Mouse (Mus musculus) gastrocnemius, postnatal 14 days (tissue): ENCODE data around the gene Slc8a2. TPM values are rescaled to one million over a fixed set of nuclear protein-coding genes. Genes with fewer than 3 reads are reported as not detected.

Experiments used
- DNase-seq: peaks from one replicate; pipeline ENCODE4 v3.0.0; 2021; ENCODE audit warnings: mixed read lengths
- intact Hi-C: fragments of 180-260 bp; cut with DNase I; formaldehyde crosslinking; loops from one replicate; pipeline ENCODE4 v1.15.1; 2025; ENCODE audit warnings: low total_unique reads
- total RNA-seq, 2 experiments: library from RNA; stranded (reverse); gene quantifications; 2 replicates each; pipeline ENCODE4 v1.2.3; 2021

Gene Slc8a2
- total RNA-seq, 2 experiments from 2014 or later, result 0.24 to 0.25 TPM

GRCm38 (mm10) chr7:16119569-16120261 is 9.9 kb upstream of the Slc8a2 start, which contains the start of gene Kptn:
TSS of gene Kptn (plus strand) at chr7:16119895.
- DNase-seq, result peak; percentile 90
- intact Hi-C loops, result no loop called here

DNA sequence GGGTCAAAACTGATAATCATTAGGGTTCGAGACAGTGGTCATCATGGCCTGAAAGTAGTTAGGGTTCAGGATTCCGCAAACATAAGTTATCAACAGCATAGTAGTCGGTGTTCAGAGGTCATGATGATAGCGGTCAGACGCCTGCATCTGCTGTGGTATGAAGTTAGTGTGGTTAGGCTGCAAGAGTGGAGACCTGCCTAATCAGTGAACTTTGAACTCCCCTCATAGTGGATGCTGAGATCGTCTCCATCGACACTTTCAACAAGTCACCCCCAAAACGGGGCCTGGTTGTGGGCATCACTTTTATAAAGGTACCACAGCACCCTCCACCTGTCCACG is 9.4 kb upstream of the Slc8a2 start:
- no peak for DNase-seq
- intact Hi-C loops, result no loop called here

DNA sequence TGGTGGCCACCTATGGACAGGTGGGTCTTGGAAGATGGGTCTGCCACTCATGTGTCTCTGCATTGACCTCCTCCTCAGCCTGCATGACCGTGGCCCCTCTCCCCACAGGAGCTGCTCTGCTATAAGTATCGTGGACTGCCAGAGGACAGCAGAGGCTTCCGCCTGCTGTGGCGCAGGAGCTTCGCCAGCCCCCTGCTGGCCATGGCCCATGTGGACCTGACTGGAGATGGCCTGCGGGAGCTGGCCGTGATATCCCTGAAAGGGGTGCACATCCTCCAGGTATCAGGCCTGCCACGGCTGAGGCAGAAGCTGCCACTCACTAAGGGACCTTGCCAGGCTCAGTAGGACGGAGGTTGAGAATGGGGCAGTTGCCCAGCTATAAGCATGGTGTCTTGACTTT is 3.8 kb upstream of the Slc8a2 start:
- intact Hi-C loops, result no loop called here
- DNase-seq, result no peak

DNA sequence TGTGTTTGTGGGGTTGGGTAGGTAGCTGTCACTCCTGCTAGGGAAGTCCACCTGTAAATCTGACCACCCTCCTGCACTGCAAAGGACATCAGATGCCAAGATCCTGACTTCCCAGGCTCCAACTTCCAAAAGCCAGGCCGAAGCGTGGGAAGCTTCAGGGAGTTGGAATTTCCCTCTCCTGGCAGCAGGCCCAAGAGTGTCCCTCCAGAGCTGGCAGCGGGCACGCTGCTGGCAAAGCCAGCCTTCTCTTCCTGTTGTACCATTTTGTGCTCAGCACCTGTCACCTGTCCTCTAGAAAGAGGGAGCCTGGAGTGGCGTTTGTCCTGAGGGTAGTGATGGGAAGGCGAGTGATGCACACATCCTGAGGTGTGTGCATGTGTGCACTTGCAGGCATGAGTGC is 1.3 kb upstream of the Slc8a2 start:
- DNase-seq, result no peak
- intact Hi-C loops, result no loop called here

DNA sequence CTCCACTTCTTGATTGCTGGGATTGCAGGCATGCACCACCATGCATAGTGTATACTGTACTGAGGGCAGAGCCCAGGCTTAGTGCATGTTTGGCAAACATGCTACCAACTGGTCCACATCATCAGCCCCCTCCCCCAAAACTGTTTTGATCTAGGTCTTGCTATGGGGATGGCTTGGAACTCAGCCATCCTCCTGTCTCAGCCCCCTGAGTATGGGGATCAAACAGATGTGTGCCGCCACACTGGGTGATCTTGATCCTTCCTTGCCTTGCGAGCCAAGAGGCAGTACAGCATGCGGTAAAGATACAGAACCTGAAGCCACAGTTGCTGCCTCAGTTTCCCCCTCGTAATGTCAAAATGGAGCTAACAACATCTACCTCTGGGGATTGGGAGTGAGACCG is 727 bp upstream of the Slc8a2 start:
- intact Hi-C loops, result no loop called here
- no peak for DNase-seq

DNA sequence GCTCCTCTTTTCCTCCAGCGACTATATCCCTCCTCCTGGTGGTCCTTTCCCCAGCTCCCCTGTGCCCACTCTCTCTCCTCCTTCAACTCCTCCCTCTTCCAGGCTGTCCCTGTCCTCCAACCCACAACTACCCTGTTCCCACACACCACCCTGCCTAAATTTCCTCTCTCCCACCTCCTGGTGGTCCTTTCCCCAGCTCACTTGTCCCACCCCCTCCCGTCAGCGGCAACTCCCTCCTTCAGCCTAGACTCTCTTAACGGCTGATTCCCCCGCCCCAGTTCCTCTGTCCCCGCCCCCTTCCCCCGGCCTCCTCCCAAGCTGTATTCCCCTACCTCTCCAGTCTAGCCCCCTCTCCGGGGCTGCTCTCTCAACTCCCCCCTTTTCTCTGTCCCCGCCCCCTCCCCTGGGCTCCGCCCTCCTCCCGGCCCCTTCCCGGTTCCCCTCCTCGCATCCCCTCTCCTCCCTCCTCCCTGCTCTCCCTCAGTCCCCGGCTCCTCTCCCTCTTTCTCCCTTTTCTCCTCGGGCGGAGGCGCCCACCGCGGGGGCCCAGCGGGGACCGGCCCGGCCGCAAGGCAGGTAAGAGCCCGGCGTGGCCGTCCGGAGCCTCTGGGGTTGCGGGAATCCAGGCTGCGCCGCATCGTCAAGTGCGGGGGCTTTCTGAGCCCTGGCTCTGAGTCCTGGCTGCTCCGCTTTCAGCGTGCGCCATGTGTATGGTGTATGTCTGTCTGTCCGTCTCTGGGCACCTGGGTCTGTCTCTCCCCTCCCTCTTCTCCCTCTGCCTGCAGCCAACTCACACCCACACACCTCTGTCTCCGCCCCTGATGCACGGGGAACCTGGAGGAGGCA is 443 bp downstream of the Slc8a2 start:
- no peak for DNase-seq
- intact Hi-C loops, result no loop called here

DNA sequence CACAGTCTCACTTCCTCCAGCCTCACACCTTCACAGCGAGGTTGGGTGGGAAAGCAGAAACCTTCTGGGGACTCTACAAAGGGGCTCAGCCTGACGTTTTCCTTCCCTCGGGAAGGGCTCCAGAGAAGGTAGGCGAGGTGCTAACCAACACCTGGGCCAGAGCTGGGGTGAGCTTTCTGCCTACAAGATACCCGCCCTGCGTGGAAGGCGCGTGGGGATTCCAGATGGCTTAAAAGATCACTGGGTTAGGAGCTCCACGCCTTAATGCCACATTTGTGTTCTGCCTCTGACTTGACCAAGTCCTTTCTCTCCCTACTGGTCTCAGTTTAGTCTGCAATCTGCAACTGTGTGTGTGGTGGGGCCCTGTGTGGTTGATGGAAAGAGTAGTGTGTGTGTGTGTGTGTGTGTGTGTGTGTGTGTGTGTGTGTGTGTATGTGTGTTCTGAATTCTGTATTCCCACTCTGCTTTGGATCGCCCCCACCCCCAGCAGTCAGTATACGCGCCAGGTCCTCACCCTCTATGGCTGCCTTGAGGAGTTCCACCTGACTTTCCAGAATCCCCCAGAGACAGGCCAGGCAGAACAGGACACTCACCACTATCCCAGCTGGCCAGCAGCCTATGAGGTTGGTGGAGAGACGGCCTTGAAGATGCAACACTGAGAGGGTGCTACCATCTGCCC is 1.5 kb downstream of the Slc8a2 start:
- DNase-seq, result no peak
- intact Hi-C loops, result no loop called here

- DNase-seq, result no peak
- intact Hi-C loops, result no loop called here
Observed at GRCm38 (mm10) chr7:16132161-16132581, 2.5 kb downstream of the Slc8a2 start.

DNA sequence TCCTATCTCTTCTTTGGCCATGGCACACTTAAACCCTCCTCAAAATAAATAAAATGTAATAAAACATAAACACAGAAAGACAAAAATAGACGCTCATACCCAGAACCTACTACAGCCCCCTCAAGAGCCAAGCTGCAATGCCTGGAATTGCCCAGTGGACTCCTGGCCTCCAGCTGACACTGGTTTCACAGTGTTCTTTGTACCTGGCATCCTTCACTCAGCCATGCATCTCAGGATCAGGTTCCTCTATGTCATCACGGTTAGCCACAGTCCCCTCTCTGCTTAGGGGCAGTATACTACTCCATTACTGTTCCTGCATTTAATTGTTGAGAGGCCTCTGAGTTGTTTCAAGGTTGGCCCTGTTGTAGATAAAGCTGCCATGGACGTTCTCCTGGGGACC is 3.3 kb downstream of the Slc8a2 start:
- intact Hi-C loops, result no loop called here
- DNase-seq, result no peak

GRCm38 (mm10) chr7:16133691-16134090 is 4.1 kb downstream of the Slc8a2 start:
- intact Hi-C loops, result no loop called here
- no peak for DNase-seq

DNA sequence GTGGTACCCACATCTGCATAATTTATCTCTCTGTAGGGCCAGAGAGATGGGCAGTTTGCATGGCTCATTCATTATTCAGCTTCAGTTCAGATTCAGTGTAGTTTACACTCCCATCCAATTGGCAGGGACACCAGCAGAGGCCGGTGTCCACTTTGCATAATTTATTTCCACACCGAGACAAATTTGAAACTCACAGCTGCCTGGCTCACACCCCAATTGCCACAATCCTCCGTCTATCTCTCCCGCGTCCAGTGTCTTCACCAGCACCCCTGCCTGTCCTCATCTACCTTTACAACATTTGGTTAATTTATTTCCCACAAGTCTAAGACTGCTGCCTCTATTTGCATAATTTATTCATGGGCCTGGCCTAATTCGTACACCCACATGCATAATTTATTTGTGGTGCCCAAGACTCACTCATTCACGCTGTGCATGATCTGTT is 5.3 kb downstream of the Slc8a2 start:
- intact Hi-C loops, result no loop called here
- DNase-seq, result no peak

GRCm38 (mm10) chr7:16146489-16147410 is 17.1 kb downstream of the Slc8a2 start:
- no peak for DNase-seq
- intact Hi-C loops, result no loop called here

DNA sequence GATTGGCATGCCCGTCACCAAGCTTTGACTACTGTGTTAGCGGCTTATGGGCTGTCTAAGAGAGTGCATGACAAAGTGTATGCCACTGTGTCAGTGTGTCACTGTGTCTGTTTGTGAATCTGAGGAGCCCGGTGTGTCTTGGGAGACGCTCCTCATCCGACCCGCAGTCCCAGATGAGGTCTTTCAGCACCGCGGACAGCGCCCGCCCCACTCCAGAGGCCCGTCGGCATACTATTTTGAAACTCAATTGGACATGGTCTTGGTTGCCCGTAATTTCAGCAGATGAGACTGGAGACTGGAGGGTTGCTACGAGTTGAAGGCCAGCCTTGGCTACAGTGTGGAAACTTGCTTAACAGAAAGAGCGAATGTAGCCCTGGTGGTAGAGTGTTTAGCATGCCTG is 18.0 kb downstream of the Slc8a2 start:
- DNase-seq, result peak; percentile 69
- intact Hi-C loops, result no loop called here

GRCm38 (mm10) chr7:16149241-16149640 is 19.6 kb downstream of the Slc8a2 start:
- intact Hi-C loops, result no loop called here
- DNase-seq, result no peak

- intact Hi-C loops, result loop anchor here (2.0 kb wide), 1 partner anchor 54 kb away; no protein-coding TSS in a partner anchor
- DNase-seq, result no peak
Observed at GRCm38 (mm10) chr7:16150191-16151145, 20.8 kb downstream of the Slc8a2 start.

DNA sequence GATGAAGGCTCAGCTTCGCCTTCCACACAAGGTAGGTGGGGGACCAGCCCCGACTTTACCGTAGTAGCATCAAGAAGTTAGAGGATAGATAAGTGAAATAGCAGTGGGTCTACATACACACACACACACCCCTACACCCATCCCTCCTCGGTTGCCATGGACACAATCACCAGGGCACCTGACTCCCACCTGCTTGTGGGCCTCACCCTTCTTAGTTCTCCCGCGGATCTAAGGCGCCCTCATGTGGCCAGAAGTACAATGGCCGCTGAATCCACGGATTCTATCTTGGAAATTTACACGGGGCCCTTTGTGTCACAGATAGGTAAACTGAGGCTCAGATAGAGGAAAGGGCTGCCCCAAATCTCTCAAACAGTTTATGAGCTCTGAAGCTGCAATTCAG is 23.9 kb downstream of the Slc8a2 start:
- intact Hi-C loops, result no loop called here
- DNase-seq, result no peak

DNA sequence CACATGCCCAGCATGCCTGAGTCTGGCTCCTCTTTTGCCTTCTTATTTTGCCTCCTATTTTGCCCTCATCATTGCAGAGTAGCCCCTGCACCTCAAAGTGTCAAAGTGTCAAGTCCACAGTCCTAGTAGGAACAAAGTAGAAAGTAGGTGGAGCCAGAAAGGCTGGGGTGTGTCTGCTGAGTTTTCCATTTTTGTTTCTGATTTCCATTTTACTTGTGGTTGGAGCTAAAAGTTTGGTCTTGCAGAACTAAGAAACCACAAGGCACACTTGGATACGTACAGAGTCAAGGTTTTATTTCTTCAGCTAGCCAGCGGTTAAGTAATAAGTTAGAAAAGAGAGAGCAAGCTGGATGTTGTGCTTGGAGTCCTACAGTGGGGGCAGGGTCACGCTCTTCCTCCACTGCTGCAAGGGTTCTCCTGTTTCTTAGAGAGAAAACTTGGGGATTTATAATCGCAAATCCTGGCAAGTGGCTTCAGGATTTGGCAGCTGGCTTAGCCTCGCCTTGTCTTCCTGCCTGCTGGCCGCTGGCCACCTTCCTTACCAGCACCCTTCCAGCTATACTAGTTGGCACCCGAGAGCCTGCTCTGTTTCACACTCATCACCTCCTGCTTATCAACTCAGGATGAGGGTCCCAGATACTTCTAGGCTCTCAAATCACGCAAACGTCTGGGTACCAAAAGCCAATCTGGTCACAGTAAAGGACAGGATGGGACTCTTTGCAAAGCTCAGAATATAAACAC is 25.7 kb downstream of the Slc8a2 start:
- intact Hi-C loops, result loop anchor here (5.0 kb wide), 1 partner anchor 98 kb away; no protein-coding TSS in a partner anchor
- DNase-seq, result no peak
